Mouse (Mus musculus): Measurements from ENCODE around the gene Bco2. TPM values are rescaled to one million over a fixed set of nuclear protein-coding genes. Genes with fewer than 3 reads are reported as not detected.

Gene Bco2
- total RNA-seq (2021) = 1 to 10 TPM; 3.0 to 3.7 TPM
- long read RNA-seq, experiment 1, partial matches to known transcripts = 2 of 7 reads
- long read RNA-seq, experiment 1, other reads (novel, unspliced or antisense) = 4 of 7 reads
- long read RNA-seq, experiment 2, partial matches to known transcripts = 0 of 4 reads
- long read RNA-seq, experiment 2, other reads (novel, unspliced or antisense) = 2 of 4 reads

DNA sequence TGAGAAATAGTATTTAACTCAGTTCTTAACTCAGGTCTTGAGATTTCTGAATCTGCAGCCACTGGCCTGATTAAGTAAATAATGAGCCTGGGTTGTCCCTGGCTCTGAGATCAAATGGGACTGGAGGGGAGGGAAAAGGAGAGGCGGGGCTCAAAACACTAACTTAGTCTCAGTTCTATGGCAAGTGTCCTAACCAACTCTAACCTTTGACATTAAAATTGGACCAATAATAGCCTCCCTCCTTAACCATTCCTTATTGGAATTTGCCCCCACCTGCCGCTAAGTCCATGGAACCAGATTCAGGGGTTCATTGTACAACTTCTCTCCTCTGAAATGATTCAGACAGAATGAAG is at the start of gene Bco2:
TSS of gene Bco2 (minus strand) at position 88 of the 353 bp plus-strand sequence.
- no peak for DNase-seq (ENCODE audit: low spot score in 2 of 2)

GRCm38 (mm10) chr9:50604338-50604737 is 49.4 kb upstream of the Bco2 start:
- no peak for DNase-seq (ENCODE audit: low spot score in 2 of 2)

- DNase-seq (ENCODE audit: low spot score in 2 of 2) = no peak
Observed at GRCm38 (mm10) chr9:50603998-50604324, 49.0 kb upstream of the Bco2 start.

DNA sequence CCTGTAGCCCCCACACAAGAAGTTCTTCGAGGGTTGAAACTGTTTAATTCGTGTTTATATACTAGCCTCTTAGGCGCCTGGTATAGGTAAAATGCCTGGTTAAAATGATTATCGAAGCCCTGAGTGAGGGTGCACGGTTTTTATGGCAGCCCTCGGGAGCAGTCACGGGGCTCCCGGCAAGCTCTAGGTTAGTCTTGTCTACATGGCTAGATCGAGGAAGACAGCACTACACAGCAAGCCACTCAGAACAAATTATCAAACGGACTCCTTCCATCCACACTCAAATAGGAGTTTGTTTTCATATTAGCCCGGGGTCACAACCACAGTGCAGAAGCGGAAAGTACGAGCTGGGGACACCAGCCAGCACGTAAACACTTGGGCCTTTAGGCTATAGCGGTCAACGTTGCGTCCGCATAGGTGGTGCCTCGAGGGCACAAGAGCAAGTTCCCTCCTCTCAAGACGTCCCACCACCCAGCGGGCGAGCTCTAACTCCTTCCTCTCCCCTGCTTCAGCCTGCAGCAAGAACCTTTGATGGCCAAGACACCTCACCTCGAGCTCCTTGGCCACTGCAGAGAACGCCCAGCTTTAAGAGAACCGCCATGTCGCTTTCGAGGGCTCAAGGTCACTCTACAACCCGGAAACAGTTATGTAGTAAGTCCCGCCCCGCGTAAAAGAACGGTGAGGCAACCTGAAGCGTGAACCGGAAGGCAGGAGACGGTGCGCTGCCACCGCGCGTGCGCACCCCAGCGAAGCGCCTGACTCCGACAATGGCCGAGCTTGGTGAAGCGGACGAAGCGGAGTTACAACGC is 48.4 kb upstream of the Bco2 start, which contains the start of the genes Sdhd and Timm8b:
TSS of gene Sdhd (minus strand) at position 624 of the 809 bp plus-strand sequence.
TSS of gene Timm8b (plus strand) at position 722 of the 809 bp plus-strand sequence.
- peak; percentile 90 to 94 for DNase-seq (ENCODE audit: low spot score in 2 of 2)

- no peak for DNase-seq (ENCODE audit: low spot score in 2 of 2)
Observed at GRCm38 (mm10) chr9:50602055-50602845, 47.3 kb upstream of the Bco2 start.

- no peak for DNase-seq (ENCODE audit: low spot score in 2 of 2)
Observed at GRCm38 (mm10) chr9:50601536-50601935, 46.6 kb upstream of the Bco2 start.

GRCm38 (mm10) chr9:50596973-50597372 is 42.0 kb upstream of the Bco2 start:
- no peak for DNase-seq (ENCODE audit: low spot score in 2 of 2)

DNA sequence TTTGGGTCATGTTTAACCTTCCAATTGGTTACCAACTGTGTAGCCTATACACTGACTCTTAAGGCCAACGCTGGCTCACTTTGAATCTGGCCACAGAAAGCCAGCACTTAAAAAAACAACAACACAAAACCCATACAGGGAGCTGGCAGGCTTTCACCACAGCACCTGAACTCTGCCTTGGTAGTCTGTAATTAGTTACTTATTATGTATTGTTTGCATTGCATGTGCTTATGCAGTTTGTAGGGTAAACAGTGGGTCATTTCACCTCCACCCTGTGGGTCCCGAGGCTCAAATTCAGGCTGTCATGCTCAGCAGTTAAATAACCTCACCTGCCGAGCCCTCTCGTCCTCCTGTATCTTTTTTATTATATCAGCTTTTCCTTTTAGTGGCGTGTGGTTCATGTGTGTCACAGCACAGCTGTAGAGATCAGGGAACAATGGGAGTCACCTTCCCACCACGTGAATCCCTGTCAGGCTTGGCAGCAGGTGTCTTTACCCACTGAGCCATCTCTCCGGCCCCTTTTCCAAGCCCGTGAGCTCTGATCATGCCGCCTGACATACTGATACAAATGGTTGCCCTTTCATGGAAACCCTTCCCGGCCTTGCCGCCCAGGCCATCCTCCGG is 39.9 kb upstream of the Bco2 start:
- DNase-seq (ENCODE audit: low spot score in 2 of 2) = no peak

DNA sequence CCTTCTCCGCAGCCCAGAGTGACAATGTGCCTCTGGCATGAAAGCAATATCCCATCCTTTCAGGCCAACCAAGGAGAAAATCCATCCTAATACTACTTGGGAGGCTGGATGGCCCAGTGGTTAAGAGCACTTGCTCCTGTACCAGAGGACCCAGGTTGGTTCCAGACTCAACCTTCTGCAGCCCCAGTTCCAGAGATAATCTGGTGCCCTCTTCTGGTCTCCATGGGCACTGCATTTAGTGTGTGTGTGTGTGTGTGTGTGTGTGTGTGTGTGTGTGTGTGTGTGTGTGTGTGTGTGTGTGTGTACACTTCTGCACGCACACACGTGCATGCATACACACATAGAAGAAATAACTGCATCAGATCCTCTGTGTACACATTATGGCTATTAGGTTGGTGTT is 38.6 kb upstream of the Bco2 start:
- peak; percentile 10 to 36 for DNase-seq (ENCODE audit: low spot score in 2 of 2)

- no peak for DNase-seq (ENCODE audit: low spot score in 2 of 2)
Observed at GRCm38 (mm10) chr9:50592955-50593354, 38.0 kb upstream of the Bco2 start.

GRCm38 (mm10) chr9:50590856-50591518 is 36.0 kb upstream of the Bco2 start:
- DNase-seq (ENCODE audit: low spot score in 2 of 2) = no peak

DNA sequence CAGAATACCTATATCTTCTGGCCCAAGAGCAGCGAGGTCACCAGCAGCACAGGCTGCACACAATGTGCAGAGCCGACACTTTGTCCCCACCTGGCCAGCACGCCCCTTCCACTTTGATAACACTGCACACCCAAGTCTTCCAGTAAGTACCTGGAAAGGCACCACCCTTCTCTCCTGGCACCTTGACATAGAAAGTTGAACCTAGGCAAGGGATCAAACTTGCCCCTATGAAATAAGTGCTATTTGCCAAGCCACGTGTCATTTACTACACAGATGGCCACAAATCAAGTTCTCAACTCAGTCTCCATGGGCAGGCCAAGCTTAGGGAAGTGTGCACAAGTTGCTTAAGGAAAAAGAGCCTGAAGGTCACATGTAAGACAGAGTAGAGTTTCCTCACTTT is 32.0 kb upstream of the Bco2 start:
- no peak for DNase-seq (ENCODE audit: low spot score in 2 of 2)

DNA sequence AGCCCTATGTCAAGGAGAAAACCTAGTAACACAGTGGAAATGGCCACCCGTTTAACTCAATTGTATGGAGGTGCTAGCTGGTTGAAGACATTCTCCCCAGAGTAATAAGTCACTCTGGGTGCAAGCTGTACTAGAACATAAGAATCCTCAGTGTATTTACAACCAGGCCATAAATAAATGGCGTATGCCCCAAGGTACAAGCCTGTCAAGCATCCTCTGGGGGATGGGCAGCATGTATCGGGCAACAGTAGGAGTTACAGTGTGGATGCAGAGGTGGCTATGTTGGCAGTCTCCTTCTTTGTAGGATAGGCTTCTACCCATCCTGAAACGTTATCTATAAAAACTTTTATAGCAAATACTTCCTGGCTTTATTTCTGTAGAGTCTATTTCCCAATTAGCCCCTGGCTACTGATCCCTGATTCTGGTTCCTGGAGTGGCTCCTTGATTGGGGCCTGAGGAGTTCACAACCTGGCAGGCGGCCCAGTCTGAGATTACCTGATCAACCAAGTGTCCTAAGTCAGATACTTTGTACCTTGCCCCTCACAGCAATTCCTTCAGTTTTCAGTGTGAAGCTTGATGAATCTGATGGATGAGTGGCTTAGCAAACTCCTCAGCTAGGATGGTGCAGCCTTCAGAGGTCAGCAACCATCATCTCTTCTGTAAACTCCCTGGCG is 30.3 kb upstream of the Bco2 start:
- DNase-seq (ENCODE audit: low spot score in 2 of 2) = no peak

- no peak for DNase-seq (ENCODE audit: low spot score in 2 of 2)
Observed at GRCm38 (mm10) chr9:50580370-50580769, 25.4 kb upstream of the Bco2 start.

- no peak for DNase-seq (ENCODE audit: low spot score in 2 of 2)
Observed at GRCm38 (mm10) chr9:50569599-50570525, 14.9 kb upstream of the Bco2 start.

GRCm38 (mm10) chr9:50567881-50568280 is 12.9 kb upstream of the Bco2 start:
- DNase-seq (ENCODE audit: low spot score in 2 of 2) = no peak

DNA sequence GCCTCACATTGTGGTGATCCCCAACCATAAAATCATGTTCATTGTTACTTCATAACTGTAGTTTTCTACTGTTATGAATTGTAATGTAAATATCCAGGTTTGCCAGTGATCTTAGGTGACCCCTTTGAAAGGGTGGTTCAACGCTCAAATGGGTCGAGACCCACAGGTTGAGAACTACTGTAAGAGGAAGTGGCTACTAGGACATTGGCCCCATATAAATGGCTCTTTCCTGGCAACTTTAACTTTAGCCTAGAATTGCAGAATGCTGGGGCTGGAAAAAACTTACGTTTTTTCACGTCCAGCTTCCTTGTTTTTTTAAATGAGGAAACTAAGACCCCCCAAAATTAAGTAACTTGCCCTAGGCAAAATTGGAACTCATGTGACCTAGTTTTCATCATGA is 12.4 kb upstream of the Bco2 start:
- DNase-seq (ENCODE audit: low spot score in 2 of 2) = no peak

GRCm38 (mm10) chr9:50565940-50566339 is 11.0 kb upstream of the Bco2 start:
- DNase-seq (ENCODE audit: low spot score in 2 of 2) = no peak

DNA sequence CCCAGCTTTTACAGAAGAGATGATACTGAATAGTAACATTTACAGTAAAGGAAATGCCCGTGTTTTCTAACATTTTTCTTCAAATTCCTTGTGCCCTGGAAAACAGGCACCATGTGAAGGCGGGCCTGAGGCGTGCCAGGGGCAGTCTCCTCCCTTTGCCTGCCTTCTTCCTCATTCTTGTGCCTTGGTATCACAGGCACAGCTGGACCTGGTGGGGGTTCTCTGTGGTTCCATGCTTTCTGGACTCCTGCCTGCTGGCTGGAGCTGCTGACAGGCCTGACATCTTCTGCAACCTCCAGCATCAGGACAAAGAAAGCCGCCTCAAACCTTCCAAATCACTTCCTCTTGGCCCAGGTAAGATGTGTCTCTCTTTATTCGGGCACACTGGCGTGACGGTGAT is 10.2 kb upstream of the Bco2 start:
- no peak for DNase-seq (ENCODE audit: low spot score in 2 of 2)
